Mouse (Mus musculus): ENCODE measurements around the gene Coch. TPM values are rescaled to one million over a fixed set of nuclear protein-coding genes. Genes with fewer than 3 reads are reported as not detected.
"Not testable (repeated sequence)": the region's sequence is repeated elsewhere in the genome, so short reads cannot be mapped to it uniquely, and the experiment has no call there.

The Coch gene
- polyA plus RNA-seq, 1 experiment from 2014 or later = 25.0 TPM

DNA sequence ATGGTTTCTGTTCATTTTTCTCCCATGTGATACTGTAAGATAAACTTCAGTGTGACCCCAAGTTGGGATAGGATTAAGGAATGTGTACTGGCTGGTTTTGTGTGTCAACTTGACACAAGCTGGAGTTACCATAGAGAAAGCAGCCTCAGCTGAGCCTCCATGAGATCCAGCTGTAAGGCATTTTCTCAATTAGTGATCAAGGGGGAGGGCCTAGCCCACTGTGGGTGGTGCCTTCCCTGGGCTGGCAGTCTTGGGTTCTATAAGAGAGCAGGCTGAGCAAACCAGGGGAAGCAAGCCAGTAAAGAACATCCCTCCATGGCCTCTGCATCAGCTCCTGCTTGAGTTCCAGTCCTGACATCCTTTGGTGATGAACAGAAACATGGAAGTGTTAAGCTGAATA, 56.3 kb downstream of the Coch start:
- not testable (repeated sequence) for H3K27ac ChIP-seq (replicated peaks); H3K4me2 ChIP-seq; H3K4me1 ChIP-seq (replicated peaks); ATAC-seq (ENCODE audit: low FRiP score, low read depth); H3K27me3 ChIP-seq; H3K4me3 ChIP-seq; H3K9me3 ChIP-seq; H3K9ac ChIP-seq
- peaks cover 27% of the 10 kb centered on the region for H3K36me3 ChIP-seq

Other genes with a start within 250 kb of the Coch start
- 13.2 and 16.3 TPM in 2 replicates for gene G2e3, start 245.3 kb upstream of the Coch start, polyA plus RNA-seq (2015; fragmentation: Nextera tagmentation; extraction: Ambion mirVana)
- gene Scfd1, start 215.8 kb upstream of the Coch start, polyA plus RNA-seq (2015; fragmentation: Nextera tagmentation; extraction: Ambion mirVana) = 67.6 and 69.4 TPM in 2 replicates
- 56.4 and 56.7 TPM in 2 replicates for gene Ap4s1, start 97.7 kb downstream of the Coch start, polyA plus RNA-seq (2015; fragmentation: Nextera tagmentation; extraction: Ambion mirVana)
- 35.8 and 36.3 TPM in 2 replicates for gene Strn3, start 98.6 kb downstream of the Coch start, polyA plus RNA-seq (2015; fragmentation: Nextera tagmentation; extraction: Ambion mirVana)
- 35.3 and 37.0 TPM in 2 replicates for gene Hectd1, start 236.2 kb downstream of the Coch start, polyA plus RNA-seq (2015; fragmentation: Nextera tagmentation; extraction: Ambion mirVana)